Mouse (Mus musculus) MEL (cell line): ENCODE data around the gene Trpm3. TPM values are rescaled to one million over a fixed set of nuclear protein-coding genes. Genes with fewer than 3 reads are reported as not detected.

Experiments
- DNase-seq: peaks from one replicate; pipeline ENCODE4 v3.0.0; 2011; ENCODE audit warnings: low read depth, low spot score
- H3K27ac ChIP-seq: 2 replicates; pipeline ENCODE4 v1.5.1; 2012; ENCODE audit warnings: low read depth, mild to moderate bottlenecking, control low read depth, low read length, moderate library complexity; ENCODE audit not compliant: control insufficient read depth
- H3K27me3 ChIP-seq, 2 experiments: fragments of 150-350 bp in 1 of 2; sonication (generic) in 1 of 2; 2 replicates each; pipeline ENCODE4 v1.6.1; 2012; ENCODE audit warnings: low read length in 2 of 2, mild to moderate bottlenecking in 2 of 2, improper control_type of control experiment in 1 of 2, moderate library complexity in 1 of 2; ENCODE audit not compliant: insufficient read depth in 2 of 2, control insufficient read depth in 1 of 2
- H3K36me3 ChIP-seq, 2 experiments: 2 replicates each; pipeline ENCODE4 v1.6.1; 2012 to 2014; ENCODE audit warnings: low read length in 2 of 2, improper control_type of control experiment in 1 of 2, inconsistent platforms in 1 of 2, mild to moderate bottlenecking in 1 of 2; ENCODE audit not compliant: insufficient read depth in 2 of 2, control insufficient read depth in 1 of 2
- H3K4me1 ChIP-seq, 2 experiments: fragments of 150-350 bp in 1 of 2; sonication (generic) in 1 of 2; 2 replicates each; pipeline ENCODE4 v1.6.1; 2012; ENCODE audit warnings: low read length in 2 of 2, improper control_type of control experiment in 1 of 2, mild to moderate bottlenecking in 1 of 2; ENCODE audit not compliant: insufficient read depth in 2 of 2, control insufficient read depth in 1 of 2
- H3K4me3 ChIP-seq, 2 experiments: fragments of 150-350 bp in 1 of 2; sonication (generic) in 1 of 2; 2 replicates each; pipeline ENCODE4 v1.5.1; 2012; ENCODE audit warnings: low read depth in 2 of 2, low read length in 2 of 2, mild to moderate bottlenecking in 2 of 2, moderate library complexity in 2 of 2, control low read depth in 1 of 2, improper control_type of control experiment in 1 of 2; ENCODE audit not compliant: control insufficient read depth in 1 of 2, insufficient read depth in 1 of 2
- H3K79me2 ChIP-seq: 2 replicates; pipeline ENCODE4 v1.6.1; 2012; ENCODE audit warnings: mild to moderate bottlenecking, low read length, moderate library complexity; ENCODE audit not compliant: control insufficient read depth, poor library complexity, insufficient read depth
- H3K9ac ChIP-seq: 2 replicates; pipeline ENCODE4 v1.6.1; 2012; ENCODE audit warnings: low read depth, mild to moderate bottlenecking, control low read depth, low read length, moderate library complexity; ENCODE audit not compliant: control insufficient read depth, poor library complexity, severe bottlenecking
- H3K9me3 ChIP-seq: fragments of 150-350 bp; sonication (generic); replicated peaks from 2 replicates; pipeline ENCODE4 v1.6.1; 2012; ENCODE audit warnings: mild to moderate bottlenecking, low read length, improper control_type of control experiment, moderate library complexity; ENCODE audit not compliant: insufficient read depth
- CHD1 ChIP-seq: IDR thresholded peaks from 2 replicates; pipeline ENCODE4 v1.6.1; 2012; ENCODE audit warnings: low read depth, mild to moderate bottlenecking, inconsistent platforms, low read length, improper control_type of control experiment
- E2F4 ChIP-seq: IDR thresholded peaks from 2 replicates; pipeline ENCODE4 v1.6.1; 2011; ENCODE audit warnings: low read depth, low read length, improper control_type of control experiment, borderline replicate concordance
- EP300 ChIP-seq, 2 experiments: IDR thresholded peaks; 2 replicates each; pipeline ENCODE4 v1.6.1; 2011; ENCODE audit warnings: improper control_type of control experiment in 2 of 2, low read length in 2 of 2, low read depth in 1 of 2, mild to moderate bottlenecking in 1 of 2
- ETS1 ChIP-seq: IDR thresholded peaks from 2 replicates; pipeline ENCODE4 v1.6.1; 2012; ENCODE audit warnings: low read depth, mild to moderate bottlenecking, inconsistent platforms, low read length, improper control_type of control experiment, moderate library complexity
- HCFC1 ChIP-seq: IDR thresholded peaks from 2 replicates; pipeline ENCODE4 v1.6.1; 2012; ENCODE audit warnings: low read depth, mild to moderate bottlenecking, inconsistent platforms, low read length, improper control_type of control experiment, moderate library complexity
- KAT2A ChIP-seq: conservative IDR thresholded peaks from 2 replicates; pipeline ENCODE4 v1.6.1; 2012; ENCODE audit warnings: low read depth, low read length, improper control_type of control experiment, inconsistent platforms
- MAFK ChIP-seq: IDR thresholded peaks from 2 replicates; pipeline ENCODE4 v1.6.1; 2011; ENCODE audit warnings: low read depth, mild to moderate bottlenecking, low read length, improper control_type of control experiment, borderline replicate concordance
- MEF2A ChIP-seq: IDR thresholded peaks from 2 replicates; pipeline ENCODE4 v1.6.1; 2014; ENCODE audit warnings: low read depth, mild to moderate bottlenecking, inconsistent platforms, low read length, improper control_type of control experiment; ENCODE audit not compliant: poor library complexity, insufficient replicate concordance, severe bottlenecking; ENCODE audit errors: extremely low read depth
- MXI1 ChIP-seq: IDR thresholded peaks from 2 replicates; pipeline ENCODE4 v1.6.1; 2011; ENCODE audit warnings: mild to moderate bottlenecking, low read depth, low read length, improper control_type of control experiment
- MYB ChIP-seq: IDR thresholded peaks from 2 replicates; pipeline ENCODE4 v1.6.1; 2011; ENCODE audit warnings: mild to moderate bottlenecking, low read depth, low read length, improper control_type of control experiment
- NRF1 ChIP-seq: IDR thresholded peaks from 2 replicates; pipeline ENCODE4 v1.6.1; 2014; ENCODE audit warnings: low read depth, mild to moderate bottlenecking, inconsistent platforms, low read length, improper control_type of control experiment, moderate library complexity; ENCODE audit not compliant: poor library complexity, insufficient read depth, severe bottlenecking
- POLR2AphosphoS2 ChIP-seq: IDR thresholded peaks from 2 replicates; pipeline ENCODE4 v1.6.1; 2011; ENCODE audit warnings: low read length, improper control_type of control experiment
- RCOR1 ChIP-seq: IDR thresholded peaks from 2 replicates; pipeline ENCODE4 v1.6.1; 2012; ENCODE audit warnings: low read depth, mild to moderate bottlenecking, inconsistent platforms, low read length, improper control_type of control experiment
- TBP ChIP-seq: IDR thresholded peaks from 2 replicates; pipeline ENCODE4 v1.8.0; 2011; ENCODE audit warnings: low read depth, low read length, improper control_type of control experiment
- TCF12 ChIP-seq: IDR thresholded peaks from 2 replicates; pipeline ENCODE4 v1.6.1; 2014; ENCODE audit warnings: low read depth, mild to moderate bottlenecking, inconsistent platforms, low read length, improper control_type of control experiment, moderate library complexity
- UBTF ChIP-seq: IDR thresholded peaks from 2 replicates; pipeline ENCODE4 v1.6.1; 2012; ENCODE audit warnings: low read depth, mild to moderate bottlenecking, inconsistent platforms, low read length, improper control_type of control experiment, moderate library complexity, borderline replicate concordance; ENCODE audit not compliant: insufficient read depth
- USF1 ChIP-seq: IDR thresholded peaks from 2 replicates; pipeline ENCODE4 v1.6.1; 2014; ENCODE audit warnings: low read depth, mild to moderate bottlenecking, inconsistent platforms, low read length, improper control_type of control experiment, moderate library complexity
- USF2 ChIP-seq, 2 experiments: IDR thresholded peaks; 2 replicates each; pipeline ENCODE4 v1.6.1; 2011 to 2012; ENCODE audit warnings: improper control_type of control experiment in 2 of 2, low read length in 2 of 2, borderline replicate concordance in 1 of 2, inconsistent platforms in 1 of 2, low read depth in 1 of 2, mild to moderate bottlenecking in 1 of 2; ENCODE audit not compliant: insufficient read depth in 1 of 2
- ZKSCAN1 ChIP-seq: IDR thresholded peaks from 2 replicates; pipeline ENCODE4 v1.6.1; 2012; ENCODE audit warnings: low read depth, mild to moderate bottlenecking, inconsistent platforms, low read length, improper control_type of control experiment, moderate library complexity
- ZMIZ1 ChIP-seq: IDR thresholded peaks from 2 replicates; pipeline ENCODE4 v1.6.1; 2012; ENCODE audit warnings: low read depth, mild to moderate bottlenecking, inconsistent platforms, low read length, improper control_type of control experiment, moderate library complexity
- polyA plus RNA-seq, 2 experiments: library from polyadenylated mRNA; stranded (reverse) in 1 of 2; unstranded in 1 of 2; fragments of >175 nt in 1 of 2; fragments of >200 nt in 1 of 2; gene quantifications; 2 replicates each; pipeline versions ENCODE4 v1.2.1 to v1.2.4; 2012; ENCODE audit warnings: low replicate concordance in 2 of 2, low read depth in 1 of 2; ENCODE audit not compliant: insufficient read length in 2 of 2, insufficient read depth in 1 of 2, missing spikeins in 1 of 2
- total RNA-seq: library from RNA; depleted of rRNA; stranded (reverse); fragments of 300-350 nt; gene quantifications from 2 replicates; pipeline ENCODE4 v1.2.3, GENCODE M21; 2012

Gene Trpm3
- total and polyA plus RNA-seq, 3 experiments = not detected

GRCm38 (mm10) chr19:22963726-22964398, 825.0 kb downstream of the Trpm3 start:
- no peak overlapping the region for H3K9ac ChIP-seq
- TF ChIP-seq ETS1 = no peak
- no peak for TF ChIP-seq POLR2AphosphoS2
- TF ChIP-seq KAT2A = no peak
- TF ChIP-seq NRF1 = no peak
- TF ChIP-seq CHD1 = no peak
- no peak for TF ChIP-seq UBTF
- DNase-seq = no peak
- no peaks in the 10 kb centered on the region for H3K36me3 ChIP-seq
- no peak overlapping the region for H3K27ac ChIP-seq
- H3K79me2 ChIP-seq = no peaks in the 10 kb centered on the region
- H3K4me1 ChIP-seq = no peaks in the 10 kb centered on the region
- no peak overlapping the region for H3K4me3 ChIP-seq
- no peaks in the 10 kb centered on the region for H3K27me3 ChIP-seq
- no peaks in the 10 kb centered on the region for H3K9me3 ChIP-seq

GRCm38 (mm10) chr19:22965470-22965869, 826.6 kb downstream of the Trpm3 start:
- Histone ChIP-seq H3K27me3 (no peaks in the 10 kb centered on the region), H3K4me3 (no peak overlapping the region), H3K9ac (no peak overlapping the region), H3K4me1 (no peaks in the 10 kb centered on the region), H3K79me2 (no peaks in the 10 kb centered on the region), H3K27ac (no peak overlapping the region), H3K9me3 (no peaks in the 10 kb centered on the region), H3K36me3 (no peaks in the 10 kb centered on the region)
- DNase-seq = no peak
- no peak for TF ChIP-seq CHD1
- no peak for TF ChIP-seq USF1
- no peak for TF ChIP-seq POLR2AphosphoS2
- no peak for TF ChIP-seq MXI1
- TF ChIP-seq USF2 (IDR thresholded peaks at IDR 0.05; ENCODE audit: borderline replicate concordance in 1 of 2, insufficient read depth in 1 of 2, low read depth in 1 of 2, low read length in 2 of 2) = no peak
- TF ChIP-seq EP300 (IDR thresholded peaks at IDR 0.05; ENCODE audit: low read depth in 1 of 2, low read length in 2 of 2) = no peak
- TF ChIP-seq TCF12 = no peak
- TF ChIP-seq HCFC1 = no peak
- no peak for TF ChIP-seq ZMIZ1
- no peak for TF ChIP-seq MEF2A
- TF ChIP-seq MAFK = no peak
- TF ChIP-seq E2F4 = no peak
- TF ChIP-seq TBP = no peak
- no peak for TF ChIP-seq UBTF
- no peak for TF ChIP-seq RCOR1
- no peak for TF ChIP-seq NRF1
- TF ChIP-seq ETS1 = no peak
- no peak for TF ChIP-seq ZKSCAN1
- no peak for TF ChIP-seq MYB
